Mouse (Mus musculus): ENCODE results near the gene Grin2c.

The Grin2c gene

GRCm38 (mm10) chr11:115283891-115284620 is 17.0 kb upstream of the Grin2c start:
- no peak for DNase-seq (ENCODE audit: low spot score in 2 of 2)

GRCm38 (mm10) chr11:115283486-115283765 is 16.4 kb upstream of the Grin2c start:
- no peak for DNase-seq (ENCODE audit: low spot score in 2 of 2)

GRCm38 (mm10) chr11:115282723-115283485 is 15.9 kb upstream of the Grin2c start:
- no peak for DNase-seq (ENCODE audit: low spot score in 2 of 2)

- DNase-seq (ENCODE audit: low spot score in 2 of 2), result no peak
These were observed 15.3 kb upstream of the Grin2c start for GRCm38 (mm10) chr11:115282295-115282694.

- no peak for DNase-seq (ENCODE audit: low spot score in 2 of 2)
These were observed 12.7 kb upstream of the Grin2c start for GRCm38 (mm10) chr11:115279726-115280125.

GRCm38 (mm10) chr11:115278176-115278575 is 11.1 kb upstream of the Grin2c start:
- DNase-seq (ENCODE audit: low spot score in 2 of 2), result no peak

GRCm38 (mm10) chr11:115277604-115277975 is 10.5 kb upstream of the Grin2c start:
- DNase-seq (ENCODE audit: low spot score in 2 of 2), result no peak

GRCm38 (mm10) chr11:115276780-115277603 is 9.9 kb upstream of the Grin2c start, which contains the start of gene Fdxr:
Fdxr (minus strand) TSS chr11:115277050.
- DNase-seq (ENCODE audit: low spot score in 2 of 2), result peak; percentile 97 to 98

GRCm38 (mm10) chr11:115275954-115276353 is 8.9 kb upstream of the Grin2c start:
- DNase-seq (ENCODE audit: low spot score in 2 of 2), result no peak

GRCm38 (mm10) chr11:115275509-115275908 is 8.5 kb upstream of the Grin2c start:
- no peak for DNase-seq (ENCODE audit: low spot score in 2 of 2)

- no peak for DNase-seq (ENCODE audit: low spot score in 2 of 2)
These were observed 7.7 kb upstream of the Grin2c start for GRCm38 (mm10) chr11:115274771-115275170.

- DNase-seq (ENCODE audit: low spot score in 2 of 2), result no peak
These were observed 7.1 kb upstream of the Grin2c start for GRCm38 (mm10) chr11:115274178-115274577.

GRCm38 (mm10) chr11:115273735-115274134 is 6.7 kb upstream of the Grin2c start:
- no peak for DNase-seq (ENCODE audit: low spot score in 2 of 2)

- DNase-seq (ENCODE audit: low spot score in 2 of 2), result no peak
These were observed 6.0 kb upstream of the Grin2c start for GRCm38 (mm10) chr11:115272894-115273498.

- no peak for DNase-seq (ENCODE audit: low spot score in 2 of 2)
These were observed 4.4 kb upstream of the Grin2c start for GRCm38 (mm10) chr11:115271481-115271880.

- no peak for DNase-seq (ENCODE audit: low spot score in 2 of 2)
These were observed 4.0 kb upstream of the Grin2c start for GRCm38 (mm10) chr11:115271052-115271451.

GRCm38 (mm10) chr11:115270148-115270861 is 3.3 kb upstream of the Grin2c start:
- peak; percentile 69 to 81 for DNase-seq (ENCODE audit: low spot score in 2 of 2)

- DNase-seq (ENCODE audit: low spot score in 2 of 2), result no peak
These were observed 2.5 kb upstream of the Grin2c start for GRCm38 (mm10) chr11:115269330-115270066.

- DNase-seq (ENCODE audit: low spot score in 2 of 2), result no peak
These were observed 915 bp upstream of the Grin2c start for GRCm38 (mm10) chr11:115267958-115268357.

GRCm38 (mm10) chr11:115266400-115266778 is 654 bp downstream of the Grin2c start:
- no peak for DNase-seq (ENCODE audit: low spot score in 2 of 2)

All from urinary bladder, postnatal 4 days (tissue).